In genomic region chr5:137118878-137119277, GRCm38 (mm10) we compare ENCODE assay signal across 25 mouse cellular contexts. TPM values are rescaled to one million over a fixed set of nuclear protein-coding genes. Genes with fewer than 3 reads are reported as not detected.
DNase-seq lines count a peak whose midpoint lies in the region; ATAC-seq and TF ChIP-seq lines count a peak whose summit lies in the region.
"Had no signal": no experiment of that assay in that cellular context is flagged by ENCODE, and none has a peak within 500 bp of the region (broad histone marks: within the 10 kb centered on the region; RNA-seq: fewer than 3 reads in every experiment).

No protein-coding gene starts in this region.

- ATAC-seq in liver, embryonic 12.5 days = no peak
- ATAC-seq in midbrain, embryonic 11.5 days (ENCODE audit: low FRiP score) = no peak
- ATAC-seq in midbrain, embryonic 13.5 days = no peak
- no peak for ATAC-seq in inflammation-experienced regulatory T-cells, adult 6 months
- ATAC-seq: activated CD4-positive, CD25-positive, alpha-beta regulatory T cell, adult 4 months; CD4-positive, CD25-positive, alpha-beta regulatory T cell, adult 4 months; Patski had no signal

- no peak overlapping the region for H3K4me3 ChIP-seq in liver, embryonic 12.5 days
- H3K4me3 ChIP-seq in midbrain, embryonic 11.5 days (ENCODE audit: low read depth, low read length) = no peak overlapping the region
- H3K4me3 ChIP-seq in midbrain, embryonic 13.5 days (replicated peaks) = no peak overlapping the region
- no peak overlapping the region for H3K4me3 ChIP-seq in MEL (ENCODE audit: control insufficient read depth in 1 of 2, insufficient read depth in 1 of 2, low read depth in 2 of 2, low read length in 2 of 2)

- H3K79me2 ChIP-seq in MEL (ENCODE audit: control insufficient read depth, insufficient read depth, low read length, poor library complexity) = peaks cover 24% of the 10 kb centered on the region

- no peak for TF ChIP-seq EP300 in MEL (IDR thresholded peaks at IDR 0.05; ENCODE audit: low read depth in 1 of 2, low read length in 2 of 2)

- no peak for TF ChIP-seq POLR2A in MEL (IDR thresholded peaks at IDR 0.05; ENCODE audit: control insufficient read depth in 1 of 2, insufficient read depth in 1 of 2, low read depth in 1 of 2, low read length in 2 of 2, poor library complexity in 1 of 2)

- peaks cover 13% of the 10 kb centered on the region for H3K36me3 ChIP-seq in liver, embryonic 12.5 days
- no peaks in the 10 kb centered on the region for H3K36me3 ChIP-seq in midbrain, embryonic 11.5 days (ENCODE audit: control insufficient read depth, insufficient read depth, low read length)
- H3K36me3 ChIP-seq in midbrain, embryonic 13.5 days = no peaks in the 10 kb centered on the region
- H3K36me3 ChIP-seq in MEL (ENCODE audit: control insufficient read depth in 1 of 2, insufficient read depth in 2 of 2, low read length in 2 of 2) = peaks cover 0 to 29% of the 10 kb centered on the region in 2 experiments; a peak in 3 of 4 replicates

- H3K27me3 ChIP-seq in liver, embryonic 12.5 days (replicated peaks) = no peaks in the 10 kb centered on the region
- H3K27me3 ChIP-seq in midbrain, embryonic 11.5 days (ENCODE audit: control insufficient read depth, insufficient read depth, low read length) = no peaks in the 10 kb centered on the region
- H3K27me3 ChIP-seq in midbrain, embryonic 13.5 days = 0 out of 2 replicates have a peak, but pooled peaks cover 6% of the 10 kb centered on the region
- no peaks in the 10 kb centered on the region for H3K27me3 ChIP-seq in MEL (ENCODE audit: control insufficient read depth in 1 of 2, insufficient read depth in 2 of 2, low read length in 2 of 2)
- H3K27me3 ChIP-seq: Patski had no signal

- DNase-seq in liver (no peak), MEL (ENCODE audit: low read depth, low spot score) (no peak)
- peak; percentile 71 for DNase-seq in midbrain, embryonic 11.5 days (ENCODE audit: low spot score, missing footprints)
- DNase-seq: adrenal gland, adult 2 months; adrenal gland, adult 8-10 months; adrenal gland, postnatal 10 days; adrenal gland, postnatal 14 days; adrenal gland, postnatal 25 days; adrenal gland, postnatal 36 days; B cell, adult 2 months; cerebellum, adult 11 months; cerebellum, adult 11-12 months; cerebellum, adult 18-20 months; cerebellum, adult 2 months had no signal

- H3K9me3 ChIP-seq in liver, embryonic 12.5 days (replicated peaks) = peaks cover 19% of the 10 kb centered on the region
- H3K9me3 ChIP-seq in midbrain, embryonic 11.5 days (ENCODE audit: control insufficient read depth, low read length) = no peaks in the 10 kb centered on the region
- H3K9me3 ChIP-seq in midbrain, embryonic 13.5 days = no peaks in the 10 kb centered on the region
- no peaks in the 10 kb centered on the region for H3K9me3 ChIP-seq in MEL (replicated peaks; ENCODE audit: insufficient read depth, low read length)

- no peak for TF ChIP-seq CTCF in MEL (IDR thresholded peaks at IDR 0.05 in 2 of 3, conservative IDR thresholded peaks at IDR 0.05 in 1 of 3; ENCODE audit: control insufficient read depth in 1 of 3, insufficient read depth in 1 of 3, low read depth in 2 of 3, low read length in 3 of 3, poor library complexity in 1 of 3, severe bottlenecking in 1 of 3)

- no peak overlapping the region for H3K4me2 ChIP-seq in liver, embryonic 12.5 days
- H3K4me2 ChIP-seq in midbrain, embryonic 11.5 days = no peak overlapping the region
- H3K4me2 ChIP-seq in midbrain, embryonic 13.5 days (replicated peaks) = no peak overlapping the region

- peaks cover 51% of the 10 kb centered on the region for H3K4me1 ChIP-seq in liver, embryonic 12.5 days
- peaks cover 7% of the 10 kb centered on the region for H3K4me1 ChIP-seq in midbrain, embryonic 11.5 days (ENCODE audit: control insufficient read depth, insufficient read depth, low read length)
- peaks cover 26% of the 10 kb centered on the region for H3K4me1 ChIP-seq in midbrain, embryonic 13.5 days (replicated peaks)
- H3K4me1 ChIP-seq in MEL (ENCODE audit: control insufficient read depth in 1 of 2, insufficient read depth in 2 of 2, low read length in 2 of 2) = peaks cover 0 to 32% of the 10 kb centered on the region in 2 experiments; a peak in 3 of 4 replicates

- no peak overlapping the region for H3K9ac ChIP-seq in liver, embryonic 12.5 days
- H3K9ac ChIP-seq in midbrain, embryonic 11.5 days (ENCODE audit: low read length) = no peak overlapping the region
- H3K9ac ChIP-seq in midbrain, embryonic 13.5 days (replicated peaks) = no peak overlapping the region
- no peak overlapping the region for H3K9ac ChIP-seq in MEL (ENCODE audit: control insufficient read depth, low read depth, low read length, poor library complexity, severe bottlenecking)

- no peak for TF ChIP-seq RAD21 in MEL (IDR thresholded peaks at IDR 0.05; ENCODE audit: low read depth, low read length)

- WGBS in liver, embryonic 12.5 days (ENCODE audit: insufficient replicate concordance) = 72% methylated on average over 4 of the region's 4 CpGs
- 71% methylated on average over 4 of the region's 4 CpGs for WGBS in midbrain, embryonic 11.5 days
- WGBS in midbrain, embryonic 13.5 days = 66% methylated on average over 4 of the region's 4 CpGs

- peak overlapping the region; percentile 22; the same call in 1 of the 2 replicates for H3K27ac ChIP-seq in liver, embryonic 12.5 days
- H3K27ac ChIP-seq in midbrain, embryonic 11.5 days (ENCODE audit: low read depth, low read length) = no peak overlapping the region
- H3K27ac ChIP-seq in midbrain, embryonic 13.5 days = no peak overlapping the region
- peak overlapping the region; percentile 21 for H3K27ac ChIP-seq in MEL (ENCODE audit: control insufficient read depth, low read depth, low read length)

TF ChIP-seq in MEL, 35 proteins besides CTCF, POLR2A, EP300 and RAD21:
- TF ChIP-seq POLR2AphosphoS2 (IDR thresholded peaks at IDR 0.05; ENCODE audit: low read length) (no peak), USF2 (IDR thresholded peaks at IDR 0.05; ENCODE audit: borderline replicate concordance in 1 of 2, insufficient read depth in 1 of 2, low read depth in 1 of 2, low read length in 2 of 2) (no peak), GATA1 (IDR thresholded peaks at IDR 0.05; ENCODE audit: low read depth, low read length) (peak; percentile 58)
TF ChIP-seq in MEL: peak in this region for 1.

RNA-seq across cellular contexts. Expression of gene Trim56, which starts 2.9 kb away (rescaled TPM):
- 8.6 and 10.3 TPM in 2 replicates for polyA plus RNA-seq in liver, embryonic 12.5 days (2016; fragmentation: Nextera tagmentation; extraction: Ambion mirVana)
- 4.5 and 4.8 TPM in 2 replicates for polyA plus RNA-seq in midbrain, embryonic 11.5 days (2014; fragmentation: Nextera tagmentation; extraction: Ambion mirVana)
- 2.6 and 4.2 TPM in 2 replicates for polyA plus RNA-seq in midbrain, embryonic 13.5 days (2015; fragmentation: Nextera tagmentation; extraction: Ambion mirVana)
- 19.7 and 21.8 TPM in 2 replicates for total RNA-seq in MEL (2012; rRNA removed)
- polyA plus RNA-seq in MEL (2012; ENCODE audit: insufficient read depth in 1 of 2, insufficient read length in 2 of 2, low read depth in 1 of 2, low replicate concordance in 2 of 2, missing spikeins in 1 of 2) = 10 to 100 TPM; 22.8 to 75.8 TPM
- polyA plus RNA-seq in inflammation-experienced regulatory T-cells, adult 6 months (2017; shearing (Covaris generic)) = 10 to 100 TPM; 12.2 to 16.5 (median 15.0) TPM

RNA-seq across cellular contexts. Expression of gene Muc3, which starts 30.2 kb away (rescaled TPM):
- not detected in 2 replicates for polyA plus RNA-seq in liver, embryonic 12.5 days (2016; fragmentation: Nextera tagmentation; extraction: Ambion mirVana)
- not detected in 2 replicates for polyA plus RNA-seq in midbrain, embryonic 11.5 days (2014; fragmentation: Nextera tagmentation; extraction: Ambion mirVana)
- polyA plus RNA-seq in midbrain, embryonic 13.5 days (2015; fragmentation: Nextera tagmentation; extraction: Ambion mirVana) = not detected in 2 replicates
- not detected in 2 replicates for total RNA-seq in MEL (2012; rRNA removed)
- not detected for polyA plus RNA-seq in MEL (2012; ENCODE audit: insufficient read depth in 1 of 2, insufficient read length in 2 of 2, low read depth in 1 of 2, low replicate concordance in 2 of 2, missing spikeins in 1 of 2)
- not detected for polyA plus RNA-seq in inflammation-experienced regulatory T-cells, adult 6 months (2017; shearing (Covaris generic))
- total RNA-seq: adrenal gland, adult 18-20 months; adrenal gland, adult 2 months; adrenal gland, adult 8-10 months; adrenal gland, postnatal 10 days; adrenal gland, postnatal 14 days; adrenal gland, postnatal 25 days; adrenal gland, postnatal 36 days; adrenal gland, postnatal 4 days; CH12.LX; G1E had no signal
- polyA plus RNA-seq: adrenal gland, adult 2 months; C2C12; CD4-positive, CD25-positive, alpha-beta regulatory T cell, adult 4 months; cerebellum, adult 2 months; G1E; Patski had no signal

RNA-seq across cellular contexts. Expression of gene Serpine1, which starts 46.8 kb away (rescaled TPM):
- 0.19 TPM in 1 of 2 replicates, not detected in the other for polyA plus RNA-seq in liver, embryonic 12.5 days (2016; fragmentation: Nextera tagmentation; extraction: Ambion mirVana)
- polyA plus RNA-seq in midbrain, embryonic 11.5 days (2014; fragmentation: Nextera tagmentation; extraction: Ambion mirVana) = not detected in 2 replicates
- polyA plus RNA-seq in midbrain, embryonic 13.5 days (2015; fragmentation: Nextera tagmentation; extraction: Ambion mirVana) = 0.17 TPM in 1 of 2 replicates, not detected in the other
- total RNA-seq in MEL (2012; rRNA removed) = 0.04 and 0.13 TPM in 2 replicates
- polyA plus RNA-seq in MEL (2012; ENCODE audit: insufficient read depth in 1 of 2, insufficient read length in 2 of 2, low read depth in 1 of 2, low replicate concordance in 2 of 2, missing spikeins in 1 of 2) = under 1 TPM in 1 of 2 experiments, not detected in 1; 0.11 TPM
- not detected for polyA plus RNA-seq in inflammation-experienced regulatory T-cells, adult 6 months (2017; shearing (Covaris generic))
- polyA plus RNA-seq: activated CD4-positive, CD25-positive, alpha-beta regulatory T cell, adult 4 months had no signal

Comparison
In these comparisons a context has a peak if more than half of its experiments do, and no peak if none do; other contexts are left out.
1. H3K27ac ChIP-seq: peak in liver, embryonic 12.5 days (single experiment) and MEL (single experiment); none in midbrain, embryonic 11.5 days (single experiment) and midbrain, embryonic 13.5 days (single experiment).